Mouse (Mus musculus) heart, embryonic 11.5 days (tissue): ENCODE data around the gene Grik5. TPM values are rescaled to one million over a fixed set of nuclear protein-coding genes. Genes with fewer than 3 reads are reported as not detected.

Experiments used
- ATAC-seq: fragments of 200-750 bp; cut with Nextera tagmentation; replicated peaks from 2 replicates; pipeline ENCODE4 v1.8.0; 2017; ENCODE audit warnings: moderate library complexity; ENCODE audit not compliant: insufficient number of reproducible peaks, low FRiP score, low TSS enrichment
- H3K27ac ChIP-seq: fragments of 300-500 bp; sonication (generic); 2 replicates; pipeline ENCODE4 v1.5.1; 2014; ENCODE audit warnings: mild to moderate bottlenecking, low read depth, low read length
- H3K27me3 ChIP-seq: fragments of 300-500 bp; sonication (generic); 2 replicates; pipeline ENCODE4 v1.6.1; 2014; ENCODE audit warnings: mild to moderate bottlenecking, low read length, mixed read lengths; ENCODE audit not compliant: control insufficient read depth, insufficient read depth
- H3K36me3 ChIP-seq: fragments of 300-500 bp; sonication (generic); 2 replicates; pipeline ENCODE4 v1.6.1; 2014; ENCODE audit warnings: mild to moderate bottlenecking, low read length, moderate library complexity, mixed read lengths; ENCODE audit not compliant: control insufficient read depth, insufficient read depth
- H3K4me1 ChIP-seq: fragments of 300-500 bp; sonication (generic); 2 replicates; pipeline ENCODE4 v1.6.1; 2014; ENCODE audit warnings: low read length; ENCODE audit not compliant: control insufficient read depth, insufficient read depth
- H3K4me2 ChIP-seq: fragments of 300-500 bp; sonication (generic); 2 replicates; pipeline ENCODE4 v1.6.1; 2014; ENCODE audit warnings: mild to moderate bottlenecking, moderate library complexity
- H3K4me3 ChIP-seq: fragments of 300-500 bp; sonication (generic); 2 replicates; pipeline ENCODE4 v1.5.1; 2014; ENCODE audit warnings: low read depth, low read length
- H3K9ac ChIP-seq: fragments of 300-500 bp; sonication (generic); 2 replicates; pipeline ENCODE4 v1.6.1; 2014; ENCODE audit warnings: mild to moderate bottlenecking, low read depth, low read length, moderate library complexity
- H3K9me3 ChIP-seq: fragments of 300-500 bp; sonication (generic); replicated peaks from 2 replicates; pipeline ENCODE4 v1.6.1; 2016; ENCODE audit warnings: low read length; ENCODE audit not compliant: control insufficient read depth
- WGBS: fragments of 180-500 bp; shearing (Covaris S2); extraction: QIAGEN DNeasy Blood & Tissue Kit; methylation state at CpG from one replicate; pipeline ENCODE4 v1.1.7; 2014; ENCODE audit not compliant: insufficient replicate concordance; 5-methylcytosine and 5-hydroxymethylcytosine counted together
- polyA plus RNA-seq: library from polyadenylated mRNA; unstranded; fragments of >200 nt; fragmentation: Nextera tagmentation; extraction: Ambion mirVana; gene quantifications from 2 replicates; pipeline ENCODE4 v1.2.1, GENCODE M21; 2014

Grik5 gene
- polyA plus RNA-seq, 1 experiment from 2014 or later: 8.1 TPM

- Histone ChIP-seq H3K4me2 (peak overlapping the region; percentile 31), H3K36me3 (no peaks in the 10 kb centered on the region), H3K27ac (peak overlapping the region; percentile 32), H3K9ac (no peak overlapping the region), H3K4me1 (peaks cover 12% of the 10 kb centered on the region), H3K27me3 (no peaks in the 10 kb centered on the region; the same call in 1 of the 2 replicates), H3K9me3 (no peaks in the 10 kb centered on the region), H3K4me3 (no peak overlapping the region)
- WGBS: 38% methylated on average over 16 of the region's 17 CpGs
- peak; percentile 63; the same call in 1 of the 2 replicates for ATAC-seq
Measured at GRCm38 (mm10) chr7:25106790-25107502, 34.8 kb upstream of the Grik5 start.

GRCm38 (mm10) chr7:25105411-25106160, 33.4 kb upstream of the Grik5 start:
- Histone ChIP-seq H3K9ac (0 out of 2 replicates have a peak overlapping the region, but pooled peaks have one; percentile 12), H3K27me3 (no peaks in the 10 kb centered on the region; the same call in 1 of the 2 replicates), H3K27ac (no peak overlapping the region), H3K4me3 (no peak overlapping the region), H3K4me2 (0 out of 2 replicates have a peak overlapping the region, but pooled peaks have one; percentile 10), H3K36me3 (no peaks in the 10 kb centered on the region), H3K9me3 (no peaks in the 10 kb centered on the region), H3K4me1 (peaks cover 12% of the 10 kb centered on the region)
- no peak for ATAC-seq
- 17% methylated on average over 17 of the region's 17 CpGs for WGBS

- Histone ChIP-seq H3K4me3 (no peak overlapping the region), H3K27ac (no peak overlapping the region), H3K9me3 (no peaks in the 10 kb centered on the region), H3K4me1 (no peaks in the 10 kb centered on the region), H3K4me2 (no peak overlapping the region), H3K27me3 (peaks cover 23% of the 10 kb centered on the region), H3K9ac (no peak overlapping the region), H3K36me3 (no peaks in the 10 kb centered on the region)
- WGBS: 41% methylated on average over 4 of the region's 4 CpGs
- ATAC-seq: no peak
Measured at GRCm38 (mm10) chr7:25099581-25099980, 27.4 kb upstream of the Grik5 start.

GRCm38 (mm10) chr7:25098169-25098568, 26.0 kb upstream of the Grik5 start:
- ATAC-seq: no peak
- H3K9me3 ChIP-seq: no peaks in the 10 kb centered on the region
- H3K4me2 ChIP-seq: no peak overlapping the region
- no peaks in the 10 kb centered on the region for H3K36me3 ChIP-seq
- no peak overlapping the region for H3K4me3 ChIP-seq
- WGBS: 74% methylated on average over 3 of the region's 3 CpGs
- H3K9ac ChIP-seq: no peak overlapping the region
- 0 out of 2 replicates have a peak, but pooled peaks cover under 1% of the 10 kb centered on the region for H3K4me1 ChIP-seq
- peaks cover 26% of the 10 kb centered on the region for H3K27me3 ChIP-seq
- no peak overlapping the region for H3K27ac ChIP-seq

- Histone ChIP-seq H3K4me2 (no peak overlapping the region), H3K4me1 (peaks cover 10% of the 10 kb centered on the region), H3K27me3 (peaks cover 20% of the 10 kb centered on the region), H3K9ac (0 out of 2 replicates have a peak overlapping the region, but pooled peaks have one; percentile 5), H3K36me3 (no peaks in the 10 kb centered on the region), H3K27ac (no peak overlapping the region), H3K4me3 (no peak overlapping the region), H3K9me3 (no peaks in the 10 kb centered on the region)
- 35% methylated on average over 10 of the region's 10 CpGs for WGBS
- no peak for ATAC-seq
Measured at GRCm38 (mm10) chr7:25089875-25090274, 17.7 kb upstream of the Grik5 start.

- H3K9ac ChIP-seq: no peak overlapping the region
- H3K27ac ChIP-seq: no peak overlapping the region
- peaks cover 10% of the 10 kb centered on the region for H3K4me1 ChIP-seq
- H3K4me3 ChIP-seq: no peak overlapping the region
- H3K4me2 ChIP-seq: no peak overlapping the region
- no peaks in the 10 kb centered on the region for H3K9me3 ChIP-seq
- no peak for ATAC-seq
- H3K27me3 ChIP-seq: peaks cover 20% of the 10 kb centered on the region
- H3K36me3 ChIP-seq: peaks cover 3% of the 10 kb centered on the region; the same call in 1 of the 2 replicates
- 24% methylated on average over 11 of the region's 11 CpGs for WGBS
Measured at GRCm38 (mm10) chr7:25088968-25089367, 16.8 kb upstream of the Grik5 start.

GRCm38 (mm10) chr7:25088531-25088930, 16.4 kb upstream of the Grik5 start:
- Histone ChIP-seq H3K36me3 (peaks cover 7% of the 10 kb centered on the region; the same call in 1 of the 2 replicates), H3K4me1 (peaks cover 10% of the 10 kb centered on the region), H3K4me2 (no peak overlapping the region), H3K9ac (0 out of 2 replicates have a peak overlapping the region, but pooled peaks have one; percentile 5), H3K27ac (no peak overlapping the region), H3K9me3 (no peaks in the 10 kb centered on the region), H3K27me3 (peaks cover 20% of the 10 kb centered on the region), H3K4me3 (no peak overlapping the region)
- ATAC-seq: no peak
- 15% methylated on average over 10 of the region's 10 CpGs for WGBS

- ATAC-seq: no peak
- H3K36me3 ChIP-seq: peaks cover 11% of the 10 kb centered on the region
- H3K27me3 ChIP-seq: peaks cover 16% of the 10 kb centered on the region
- H3K4me1 ChIP-seq: peaks cover 7% of the 10 kb centered on the region
- H3K4me3 ChIP-seq: no peak overlapping the region
- no peak overlapping the region for H3K27ac ChIP-seq
- H3K9me3 ChIP-seq: no peaks in the 10 kb centered on the region
- H3K9ac ChIP-seq: no peak overlapping the region
- 69% methylated on average over 5 of the region's 5 CpGs for WGBS
- no peak overlapping the region for H3K4me2 ChIP-seq
Measured at GRCm38 (mm10) chr7:25087972-25088371, 15.8 kb upstream of the Grik5 start.
